Comparison of ENCODE assay signal across 26 mouse cellular contexts in the genomic region with DNA sequence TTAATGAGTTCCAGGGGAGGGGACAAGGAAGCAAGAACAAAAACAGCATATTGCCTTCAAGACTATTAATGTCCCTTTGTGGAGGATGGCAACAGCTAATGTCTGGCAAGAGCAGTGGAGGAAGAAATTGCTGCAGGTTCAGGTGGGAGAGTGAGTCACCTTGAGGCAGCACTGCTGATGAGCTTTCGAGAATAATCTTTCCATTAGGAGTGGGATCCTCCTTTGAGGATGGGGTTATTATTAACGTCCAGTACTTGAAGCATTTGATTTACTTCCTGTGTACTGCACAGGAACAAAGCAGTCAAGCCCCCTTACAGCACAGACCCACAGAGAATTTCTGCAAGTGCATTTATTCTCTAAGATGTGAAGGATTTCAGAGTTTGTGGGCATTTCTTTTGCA.
DNase-seq lines count a peak whose midpoint lies in the region; ATAC-seq lines count a peak whose summit lies in the region.
"Had no signal": no experiment of that assay in that cellular context is flagged by ENCODE, and none has a peak within 500 bp of the region (broad histone marks: within the 10 kb centered on the region; RNA-seq: fewer than 3 reads in every experiment).

No protein-coding gene starts in this region.

- no peaks in the 10 kb centered on the region for H3K27me3 ChIP-seq in hindbrain, embryonic 14.5 days (ENCODE audit: control insufficient read depth, insufficient read depth, low read length)
- no peaks in the 10 kb centered on the region for H3K27me3 ChIP-seq in hindbrain, embryonic 11.5 days (ENCODE audit: control insufficient read depth, insufficient read depth, low read length)
- no peaks in the 10 kb centered on the region for H3K27me3 ChIP-seq in kidney, embryonic 16.5 days (ENCODE audit: insufficient read depth, low read length)
- no peaks in the 10 kb centered on the region for H3K27me3 ChIP-seq in neural tube, embryonic 14.5 days (ENCODE audit: control insufficient read depth, insufficient read depth, low read length)
- H3K27me3 ChIP-seq: forebrain, embryonic 13.5 days; liver, embryonic 12.5 days; megakaryocyte, embryonic 14.5 days; stomach, embryonic 15.5 days had no signal

- DNase-seq in hindbrain, embryonic 14.5 days (ENCODE audit: low spot score), result no peak
- DNase-seq in hindbrain, embryonic 11.5 days (ENCODE audit: low spot score), result no peak
- no peak for DNase-seq in kidney, adult 11 months
- peak; percentile 4 for DNase-seq in brain, adult 2 months (ENCODE audit: low read depth, low spot score)
- no peak for DNase-seq in natural killer cell, adult 2 months (ENCODE audit: low spot score in 2 of 2)
- DNase-seq: adrenal gland, adult 8-10 months; cerebellum, adult 11 months; cerebellum, adult 9-10 months; cerebellum, postnatal 36 days; gastrocnemius, postnatal 10 days; heart, postnatal 14 days; kidney, adult 9 months; layer of hippocampus, postnatal 36 days; left cerebral cortex, postnatal 4 days; liver, postnatal 0 days; lung, postnatal 36 days; retina, postnatal 1 day; right cerebral cortex, postnatal 14 days had no signal

- H3K27ac ChIP-seq in hindbrain, embryonic 14.5 days, result peak overlapping the region; percentile 44
- no peak overlapping the region for H3K27ac ChIP-seq in hindbrain, embryonic 11.5 days (ENCODE audit: low read depth, low read length)
- no peak overlapping the region for H3K27ac ChIP-seq in kidney, embryonic 16.5 days (ENCODE audit: low read length)
- H3K27ac ChIP-seq in neural tube, embryonic 14.5 days (ENCODE audit: low read depth, low read length), result 0 out of 2 replicates have a peak overlapping the region, but pooled peaks have one; percentile 2
- H3K27ac ChIP-seq: forebrain, embryonic 13.5 days; liver, embryonic 12.5 days; stomach, embryonic 15.5 days had no signal

- ATAC-seq in hindbrain, embryonic 14.5 days (ENCODE audit: low FRiP score), result 0 out of 2 replicates have a peak, but pooled peaks have one; percentile 59
- no peak for ATAC-seq in hindbrain, embryonic 11.5 days (ENCODE audit: low FRiP score)
- ATAC-seq in kidney, embryonic 16.5 days (ENCODE audit: low FRiP score, low TSS enrichment), result 0 out of 2 replicates have a peak, but pooled peaks have one; percentile 31
- peak; percentile 63; the same call in 1 of the 2 replicates for ATAC-seq in neural tube, embryonic 14.5 days (ENCODE audit: low read depth)
- ATAC-seq: forebrain, embryonic 13.5 days; intestine, embryonic 16.5 days; liver, embryonic 12.5 days; liver, postnatal 0 days had no signal

- H3K4me1 ChIP-seq in hindbrain, embryonic 14.5 days (replicated peaks; ENCODE audit: control insufficient read depth, insufficient read depth, low read length), result 0 out of 2 replicates have a peak, but pooled peaks cover 3% of the 10 kb centered on the region
- no peaks in the 10 kb centered on the region for H3K4me1 ChIP-seq in hindbrain, embryonic 11.5 days (replicated peaks; ENCODE audit: control insufficient read depth, insufficient read depth, low read length)
- no peaks in the 10 kb centered on the region for H3K4me1 ChIP-seq in kidney, embryonic 16.5 days (ENCODE audit: insufficient read depth, low read length)
- H3K4me1 ChIP-seq in neural tube, embryonic 14.5 days (ENCODE audit: control insufficient read depth, insufficient read depth, low read length), result no peaks in the 10 kb centered on the region
- H3K4me1 ChIP-seq: forebrain, embryonic 13.5 days; liver, embryonic 12.5 days; megakaryocyte, embryonic 14.5 days; stomach, embryonic 15.5 days had no signal

- no peak overlapping the region for H3K9ac ChIP-seq in hindbrain, embryonic 14.5 days
- H3K9ac ChIP-seq in hindbrain, embryonic 11.5 days (ENCODE audit: low read depth, low read length), result no peak overlapping the region
- no peak overlapping the region for H3K9ac ChIP-seq in kidney, embryonic 16.5 days (replicated peaks; ENCODE audit: low read length)
- no peak overlapping the region for H3K9ac ChIP-seq in neural tube, embryonic 14.5 days (replicated peaks; ENCODE audit: low read depth, low read length)
- H3K9ac ChIP-seq: forebrain, embryonic 13.5 days; liver, embryonic 12.5 days; liver, postnatal 0 days; stomach, embryonic 15.5 days had no signal

- H3K4me3 ChIP-seq in hindbrain, embryonic 14.5 days (replicated peaks; ENCODE audit: low read length), result no peak overlapping the region
- H3K4me3 ChIP-seq in hindbrain, embryonic 11.5 days (ENCODE audit: low read depth, low read length), result no peak overlapping the region
- H3K4me3 ChIP-seq in kidney, embryonic 16.5 days (ENCODE audit: low read length), result no peak overlapping the region
- H3K4me3 ChIP-seq in neural tube, embryonic 14.5 days (ENCODE audit: low read depth, low read length), result no peak overlapping the region
- H3K4me3 ChIP-seq: forebrain, embryonic 13.5 days; liver, embryonic 12.5 days; megakaryocyte, embryonic 14.5 days; stomach, embryonic 15.5 days had no signal

- no peaks in the 10 kb centered on the region for H3K36me3 ChIP-seq in hindbrain, embryonic 14.5 days (replicated peaks; ENCODE audit: control insufficient read depth, insufficient read depth)
- H3K36me3 ChIP-seq in hindbrain, embryonic 11.5 days (ENCODE audit: control insufficient read depth, insufficient read depth, low read length), result no peaks in the 10 kb centered on the region
- H3K36me3 ChIP-seq in kidney, embryonic 16.5 days (ENCODE audit: insufficient read depth, low read length), result no peaks in the 10 kb centered on the region
- H3K36me3 ChIP-seq in neural tube, embryonic 14.5 days (ENCODE audit: control insufficient read depth, insufficient read depth, low read length), result no peaks in the 10 kb centered on the region
- H3K36me3 ChIP-seq: G1E; liver, embryonic 12.5 days; stomach, embryonic 15.5 days had no signal

- no peaks in the 10 kb centered on the region for H3K9me3 ChIP-seq in hindbrain, embryonic 14.5 days (ENCODE audit: control insufficient read depth, low read length)
- no peaks in the 10 kb centered on the region for H3K9me3 ChIP-seq in hindbrain, embryonic 11.5 days (ENCODE audit: control insufficient read depth, low read length)
- no peaks in the 10 kb centered on the region for H3K9me3 ChIP-seq in kidney, embryonic 16.5 days (ENCODE audit: low read length)
- H3K9me3 ChIP-seq in neural tube, embryonic 14.5 days (ENCODE audit: control insufficient read depth, low read length), result no peaks in the 10 kb centered on the region
- H3K9me3 ChIP-seq: forebrain, embryonic 13.5 days; G1E; liver, embryonic 12.5 days; megakaryocyte, embryonic 14.5 days; stomach, embryonic 15.5 days had no signal

- H3K4me2 ChIP-seq in hindbrain, embryonic 14.5 days (replicated peaks), result no peak overlapping the region
- H3K4me2 ChIP-seq in hindbrain, embryonic 11.5 days (replicated peaks; ENCODE audit: low read depth, low read length), result no peak overlapping the region
- H3K4me2 ChIP-seq in kidney, embryonic 16.5 days (replicated peaks; ENCODE audit: low read depth, low read length), result no peak overlapping the region
- H3K4me2 ChIP-seq in neural tube, embryonic 14.5 days (ENCODE audit: low read depth, low read length), result no peak overlapping the region
- H3K4me2 ChIP-seq: forebrain, embryonic 13.5 days; liver, embryonic 12.5 days; stomach, embryonic 15.5 days had no signal

- 45% methylated on average over 2 of the region's 2 CpGs for WGBS in hindbrain, embryonic 14.5 days
- 66% methylated on average over 2 of the region's 2 CpGs for WGBS in hindbrain, embryonic 11.5 days
- WGBS in kidney, embryonic 16.5 days, result 13% methylated on average over 2 of the region's 2 CpGs
- 32% methylated on average over 2 of the region's 2 CpGs for WGBS in neural tube, embryonic 14.5 days

Comparison
In these comparisons a context has a peak if more than half of its experiments do, and no peak if none do; other contexts are left out.
1. H3K27ac ChIP-seq: peak in hindbrain, embryonic 14.5 days (single experiment) and neural tube, embryonic 14.5 days (single experiment); none in hindbrain, embryonic 11.5 days (single experiment) and kidney, embryonic 16.5 days (single experiment).